Mouse (Mus musculus) intestine, postnatal 0 days (tissue): ENCODE measurements around the gene Tnnt2. TPM values are rescaled to one million over a fixed set of nuclear protein-coding genes. Genes with fewer than 3 reads are reported as not detected.

Experiments used
- ATAC-seq: fragments of 200-750 bp; cut with Nextera tagmentation; 2 replicates; pipeline ENCODE4 v1.8.0; 2017; ENCODE audit warnings: mild to moderate bottlenecking, moderate TSS enrichment, moderate library complexity
- H3K27ac ChIP-seq: fragments of 300-500 bp; sonication (generic); 2 replicates; pipeline ENCODE4 v1.5.1; 2014; ENCODE audit warnings: mild to moderate bottlenecking, low read depth, low read length, moderate library complexity
- H3K27me3 ChIP-seq: fragments of 300-500 bp; sonication (generic); replicated peaks from 2 replicates; pipeline ENCODE4 v1.6.1; 2014; ENCODE audit warnings: low read length, mixed read lengths; ENCODE audit not compliant: control insufficient read depth, insufficient read depth
- H3K36me3 ChIP-seq: fragments of 300-500 bp; sonication (generic); 2 replicates; pipeline ENCODE4 v1.6.1; 2014; ENCODE audit warnings: mild to moderate bottlenecking, moderate library complexity; ENCODE audit not compliant: control insufficient read depth, insufficient read depth
- H3K4me1 ChIP-seq: fragments of 300-500 bp; sonication (generic); replicated peaks from 2 replicates; pipeline ENCODE4 v1.6.1; 2014; ENCODE audit warnings: antibody characterized with exemption, low read length, mixed read lengths; ENCODE audit not compliant: control insufficient read depth, insufficient read depth
- H3K4me2 ChIP-seq: fragments of 300-500 bp; sonication (generic); replicated peaks from 2 replicates; pipeline ENCODE4 v1.6.1; 2014; ENCODE audit warnings: low read depth, mild to moderate bottlenecking, moderate library complexity
- H3K4me3 ChIP-seq: fragments of 300-500 bp; sonication (generic); 2 replicates; pipeline ENCODE4 v1.5.1; 2014; ENCODE audit warnings: low read depth, low read length
- H3K9ac ChIP-seq: fragments of 300-500 bp; sonication (generic); 2 replicates; pipeline ENCODE4 v1.6.1; 2014; ENCODE audit warnings: mild to moderate bottlenecking, low read depth, low read length
- H3K9me3 ChIP-seq: fragments of 300-500 bp; sonication (generic); 2 replicates; pipeline ENCODE4 v1.6.1; 2016; ENCODE audit warnings: mixed run types; ENCODE audit not compliant: control insufficient read depth
- CTCF ChIP-seq: sonication (generic); IDR thresholded peaks from 2 replicates; pipeline ENCODE4 v1.5.1; 2016; ENCODE audit warnings: low read depth, mild to moderate bottlenecking, control low read depth, antibody characterized with exemption, moderate library complexity
- WGBS: fragments of 180-500 bp; shearing (Covaris S2); extraction: QIAGEN DNeasy Blood & Tissue Kit; methylation state at CpG from one replicate; pipeline ENCODE4 v1.1.7; 2014; 5-methylcytosine and 5-hydroxymethylcytosine counted together
- polyA plus RNA-seq: library from polyadenylated mRNA; unstranded; fragments of >200 nt; fragmentation: Nextera tagmentation; extraction: Ambion mirVana; gene quantifications from 2 replicates; pipeline ENCODE4 v1.2.1, GENCODE M21; 2015

The Tnnt2 gene
- polyA plus RNA-seq, 1 experiment from 2014 or later = 56.8 TPM

DNA sequence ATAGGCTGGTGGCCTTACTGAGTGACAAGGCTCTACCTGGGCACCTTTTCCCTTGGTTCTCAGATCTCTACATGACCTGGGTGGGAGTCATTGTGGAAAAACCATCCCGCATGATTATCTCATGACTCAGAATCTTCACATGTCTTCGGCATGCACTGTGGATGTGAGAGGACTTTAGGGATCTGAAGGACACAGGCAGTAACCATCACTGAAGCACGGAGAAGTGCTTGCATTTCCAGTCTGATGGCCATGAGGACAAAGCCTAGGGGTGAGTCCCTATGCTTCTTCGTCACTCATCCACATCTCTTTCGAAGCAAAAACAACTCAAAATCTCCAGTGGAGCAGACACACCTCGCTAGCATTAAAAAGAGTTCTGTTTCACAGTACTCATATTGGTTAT lies 63.1 kb downstream of the Tnnt2 start:
- Histone ChIP-seq H3K9ac (no peak overlapping the region), H3K9me3 (no peaks in the 10 kb centered on the region), H3K36me3 (no peaks in the 10 kb centered on the region), H3K4me1 (0 out of 2 replicates have a peak, but pooled peaks cover 5% of the 10 kb centered on the region), H3K27ac (no peak overlapping the region), H3K27me3 (no peaks in the 10 kb centered on the region), H3K4me2 (no peak overlapping the region), H3K4me3 (no peak overlapping the region)
- WGBS = 92% methylated on average over 6 of the region's 6 CpGs
- ATAC-seq = no peak
- no peak for TF ChIP-seq CTCF

DNA sequence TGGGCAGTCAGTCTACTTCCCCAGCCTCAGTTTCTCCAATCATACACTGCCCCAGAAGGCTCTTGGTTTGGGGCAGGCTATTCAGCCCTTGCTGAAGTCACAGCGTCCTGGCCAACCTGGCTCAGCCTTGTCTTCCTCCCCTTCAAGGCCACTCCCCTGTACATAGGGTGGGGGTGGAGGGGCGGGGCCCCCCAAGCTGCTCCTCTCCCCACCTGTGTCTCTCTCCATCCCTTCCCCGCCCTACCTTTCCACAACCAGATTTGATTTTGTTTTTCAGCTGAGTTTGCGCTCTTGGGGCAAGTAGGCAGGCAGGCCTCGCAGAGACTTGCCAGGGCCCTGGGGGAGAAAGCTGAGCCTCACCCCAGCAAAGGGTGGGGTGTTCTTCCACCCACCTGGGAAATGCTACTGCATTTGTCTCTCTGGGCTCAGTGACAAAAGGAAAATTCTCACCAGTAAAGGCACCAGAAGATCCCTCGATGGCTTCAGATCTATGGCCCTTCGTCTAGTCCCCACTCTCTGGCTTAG lies 63.9 kb downstream of the Tnnt2 start:
- 62% methylated on average over 7 of the region's 7 CpGs for WGBS
- H3K9me3 ChIP-seq = no peaks in the 10 kb centered on the region
- no peaks in the 10 kb centered on the region for H3K27me3 ChIP-seq
- 0 out of 2 replicates have a peak, but pooled peaks cover 5% of the 10 kb centered on the region for H3K4me1 ChIP-seq
- no peak overlapping the region for H3K4me2 ChIP-seq
- TF ChIP-seq CTCF = no peak
- no peak overlapping the region for H3K9ac ChIP-seq
- no peak for ATAC-seq
- no peaks in the 10 kb centered on the region for H3K36me3 ChIP-seq
- no peak overlapping the region for H3K4me3 ChIP-seq
- H3K27ac ChIP-seq = no peak overlapping the region

Other genes with a start within 250 kb of the Tnnt2 start
- gene Nav1, start 229.1 kb upstream of the Tnnt2 start, polyA plus RNA-seq = 3.4 and 5.4 TPM in 2 replicates
- 284 and 285 TPM in 2 replicates for gene Csrp1, start 116.3 kb upstream of the Tnnt2 start, polyA plus RNA-seq
- 22.0 and 22.5 TPM in 2 replicates for gene Phlda3, start 70.2 kb upstream of the Tnnt2 start, polyA plus RNA-seq
- 3.1 and 4.1 TPM in 2 replicates for gene Tnni1, start 56.9 kb upstream of the Tnnt2 start, polyA plus RNA-seq
- 208 and 224 TPM in 2 replicates for gene Lad1, start 17.8 kb upstream of the Tnnt2 start, polyA plus RNA-seq
- 0.03 and 0.07 TPM in 2 replicates for gene Pkp1, start 82.9 kb downstream of the Tnnt2 start, polyA plus RNA-seq
- 0.03 and 0.09 TPM in 2 replicates for gene Igfn1, start 170.0 kb downstream of the Tnnt2 start, polyA plus RNA-seq
- gene Tmem9, start 171.8 kb downstream of the Tnnt2 start, polyA plus RNA-seq = 212 and 237 TPM in 2 replicates
- not detected in 2 replicates for gene Ascl5, start 214.4 kb downstream of the Tnnt2 start, polyA plus RNA-seq
- 0.08 and 0.22 TPM in 2 replicates for gene Cacna1s, start 216.4 kb downstream of the Tnnt2 start, polyA plus RNA-seq